Mouse (Mus musculus) lung, adult 2 months (tissue): ENCODE data around the gene Ddn.

Experiments
- CTCF ChIP-seq: fragments of 200-500 bp; IDR thresholded peaks from 2 replicates; pipeline ENCODE4 v1.5.1; 2011; ENCODE audit warnings: mild to moderate bottlenecking, low read length, control low read depth; ENCODE audit not compliant: insufficient read depth
- POLR2A ChIP-seq: fragments of 200-500 bp; IDR thresholded peaks from 2 replicates; pipeline ENCODE4 v1.6.1; 2011; ENCODE audit warnings: low read depth, mild to moderate bottlenecking, control low read depth, low read length, borderline replicate concordance; ENCODE audit errors: extremely low read depth

DNA sequence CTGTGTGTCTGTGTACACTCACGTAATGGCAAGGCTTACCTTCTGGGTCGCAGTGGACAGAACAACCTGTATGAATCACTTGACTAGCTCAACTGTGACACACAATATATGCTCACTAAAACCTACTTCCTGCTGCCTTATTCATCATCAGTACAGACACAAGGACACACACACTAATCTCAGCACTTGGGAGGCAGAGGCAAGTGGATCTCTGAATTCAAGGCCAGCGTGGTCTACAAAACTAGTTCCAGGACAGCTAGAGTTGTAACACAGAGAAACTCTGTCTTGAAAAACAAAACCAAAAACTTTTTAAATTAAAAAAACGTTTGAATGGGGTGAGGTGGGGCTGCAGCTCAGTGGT lies 28.4 kb upstream of the Ddn start:
- TF ChIP-seq POLR2A (no peak), CTCF (no peak)
